Mouse (Mus musculus) brown adipose tissue, adult 24 weeks (tissue): ENCODE measurements around the gene Gm9837. TPM values are rescaled to one million over a fixed set of nuclear protein-coding genes. Genes with fewer than 3 reads are reported as not detected.

Experiments
- H3K27ac ChIP-seq: fragments of 200-500 bp; replicated peaks from 2 replicates; pipeline ENCODE4 v1.5.1; 2012; ENCODE audit warnings: low read depth, mild to moderate bottlenecking, low read length
- H3K4me1 ChIP-seq: fragments of 200-500 bp; 2 replicates; pipeline ENCODE4 v1.6.1; 2012; ENCODE audit warnings: low read length, mixed read lengths; ENCODE audit not compliant: control insufficient read depth, insufficient read depth, insufficient read length
- H3K4me3 ChIP-seq: fragments of 200-500 bp; 2 replicates; pipeline ENCODE4 v1.5.1; 2012; ENCODE audit warnings: low read depth, mild to moderate bottlenecking, low read length, moderate library complexity; ENCODE audit not compliant: insufficient read depth
- polyA plus RNA-seq: library from polyadenylated mRNA; stranded (reverse); fragments of >200 nt; gene quantifications from 2 replicates; pipeline ENCODE4 v1.2.4, GENCODE M21; 2012; ENCODE audit not compliant: missing spikeins, insufficient read depth, insufficient read length

Gm9837 gene
- polyA plus RNA-seq, 1 experiment, result not detected

DNA sequence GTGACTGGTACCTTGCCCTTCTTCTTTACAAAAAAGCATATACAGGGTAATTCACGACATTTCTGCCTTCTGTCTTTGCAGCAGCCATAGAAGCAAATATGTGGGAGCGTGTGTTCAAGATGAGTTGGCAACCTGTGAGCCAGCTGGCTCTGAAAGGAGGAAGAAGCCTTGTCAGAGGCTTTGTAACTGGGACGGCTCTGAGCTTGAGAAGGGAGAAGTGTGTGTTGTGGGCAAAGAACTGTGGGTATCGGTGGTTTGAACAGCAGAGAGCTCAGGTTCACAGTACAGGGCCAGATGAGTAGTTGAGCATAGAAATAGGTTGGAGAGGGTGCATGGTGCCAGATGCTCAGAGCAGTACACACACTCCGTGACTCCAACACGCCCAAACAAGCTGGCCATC, 26.7 kb upstream of the Gm9837 start:
- Histone ChIP-seq H3K4me3 (no peak overlapping the region), H3K4me1 (peaks cover 13% of the 10 kb centered on the region), H3K27ac (no peak overlapping the region)

DNA sequence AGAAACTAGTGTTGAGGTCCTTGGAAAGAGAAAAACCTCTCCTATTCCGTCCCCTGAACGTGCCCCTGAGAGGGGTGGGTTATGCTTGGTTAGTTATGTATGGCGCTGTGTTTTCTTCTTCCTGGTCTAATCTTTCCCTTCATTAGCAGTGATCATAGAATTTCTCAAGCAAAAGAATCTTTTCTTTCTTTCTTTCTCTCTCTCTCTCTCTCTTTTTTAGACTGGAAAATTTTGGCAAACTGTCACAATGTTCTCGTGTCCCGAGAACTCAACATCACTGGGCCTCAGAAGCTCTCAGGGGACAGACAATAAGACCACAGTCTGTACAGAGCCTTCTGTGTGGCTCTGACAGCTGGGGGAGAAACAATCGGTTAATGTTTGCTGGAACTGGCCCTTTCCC, 25.1 kb upstream of the Gm9837 start:
- peak overlapping the region; percentile 56 for H3K27ac ChIP-seq

DNA sequence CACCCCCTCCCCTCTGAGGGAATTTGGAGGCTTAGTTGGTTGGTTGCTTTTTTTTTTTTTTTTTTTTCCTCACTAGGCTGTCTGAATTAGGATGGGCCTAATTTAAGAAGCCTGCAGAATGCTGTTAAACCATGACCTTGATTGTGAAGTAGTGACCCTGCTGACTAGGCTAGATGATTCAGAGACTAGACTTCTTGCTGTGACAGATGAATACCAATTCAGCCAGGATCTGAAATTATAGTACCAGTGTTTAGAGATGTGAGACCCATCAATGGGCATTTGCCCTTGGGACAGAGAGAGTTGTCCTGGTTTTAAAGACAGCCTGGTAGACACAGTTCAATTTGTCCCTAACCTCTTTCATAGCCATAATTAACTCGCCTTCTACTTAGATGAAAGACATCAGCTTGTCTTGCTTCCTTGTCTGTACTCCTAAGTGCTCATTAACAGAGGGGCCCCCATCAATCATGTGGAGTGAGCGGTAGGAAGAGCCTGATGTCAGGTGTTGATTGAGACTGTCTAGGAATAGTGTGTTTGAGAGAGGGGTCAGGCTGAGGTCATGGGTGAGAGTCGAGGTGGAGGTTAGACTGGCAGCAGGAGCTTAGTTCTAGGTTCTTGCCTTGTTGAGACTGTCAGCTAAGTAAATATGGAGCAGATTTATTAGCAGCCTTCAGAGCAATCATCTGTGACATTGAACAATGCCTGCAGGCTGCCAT, 23.1 kb upstream of the Gm9837 start:
- Histone ChIP-seq H3K27ac (no peak overlapping the region), H3K4me1 (peaks cover 4% of the 10 kb centered on the region; the same call in 1 of the 2 replicates), H3K4me3 (no peak overlapping the region)

More for the DNA sequence above, 25.1 kb upstream of the Gm9837 start:
- peaks cover 4% of the 10 kb centered on the region; the same call in 1 of the 2 replicates for H3K4me1 ChIP-seq
- no peak overlapping the region for H3K4me3 ChIP-seq

DNA sequence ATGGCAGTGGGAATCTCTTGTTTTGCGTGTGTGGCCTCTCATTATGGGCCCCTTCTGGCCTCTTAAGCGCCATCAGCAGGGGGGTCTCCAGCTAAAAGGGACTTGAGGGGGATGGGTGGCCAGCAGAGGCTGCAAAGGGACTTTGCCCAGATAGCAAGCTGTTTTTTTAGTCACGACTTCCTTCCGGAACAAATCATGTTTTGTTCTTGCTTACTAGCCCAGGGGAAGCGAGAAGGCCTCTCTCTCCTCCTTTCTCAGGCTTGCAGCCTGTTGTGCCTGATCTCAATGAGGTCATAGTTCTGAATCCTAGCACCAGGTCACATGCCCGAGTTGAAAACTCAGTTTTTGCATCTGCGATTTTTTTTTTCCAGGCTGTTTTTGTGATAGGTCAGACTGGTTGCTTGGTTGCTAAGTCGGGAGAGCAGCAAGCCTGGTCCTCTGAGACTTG, 21.7 kb upstream of the Gm9837 start:
- Histone ChIP-seq H3K27ac (peak overlapping the region; percentile 78), H3K4me1 (peaks cover 4% of the 10 kb centered on the region; the same call in 1 of the 2 replicates), H3K4me3 (no peak overlapping the region)

DNA sequence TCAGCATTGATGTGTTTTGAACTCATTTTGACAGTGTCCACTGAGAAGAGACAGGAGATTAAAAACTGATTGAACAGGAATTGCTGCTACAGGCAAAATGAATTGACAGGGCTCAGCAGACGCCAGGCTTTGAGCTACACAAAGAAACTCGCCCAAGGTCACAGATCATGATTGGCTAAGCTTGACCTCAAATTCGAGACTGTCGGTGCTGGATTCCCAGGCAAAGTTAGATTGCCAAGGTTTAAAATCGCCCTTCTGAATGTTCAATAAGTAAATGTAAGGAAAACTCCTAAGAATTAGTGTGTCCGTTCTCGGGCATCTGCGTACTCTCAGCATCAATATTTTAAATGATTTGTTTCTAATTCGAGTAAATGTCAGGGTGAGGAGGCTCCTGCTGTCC, 19.1 kb upstream of the Gm9837 start:
- no peak overlapping the region for H3K27ac ChIP-seq
- H3K4me1 ChIP-seq, result peaks cover 4% of the 10 kb centered on the region; the same call in 1 of the 2 replicates

DNA sequence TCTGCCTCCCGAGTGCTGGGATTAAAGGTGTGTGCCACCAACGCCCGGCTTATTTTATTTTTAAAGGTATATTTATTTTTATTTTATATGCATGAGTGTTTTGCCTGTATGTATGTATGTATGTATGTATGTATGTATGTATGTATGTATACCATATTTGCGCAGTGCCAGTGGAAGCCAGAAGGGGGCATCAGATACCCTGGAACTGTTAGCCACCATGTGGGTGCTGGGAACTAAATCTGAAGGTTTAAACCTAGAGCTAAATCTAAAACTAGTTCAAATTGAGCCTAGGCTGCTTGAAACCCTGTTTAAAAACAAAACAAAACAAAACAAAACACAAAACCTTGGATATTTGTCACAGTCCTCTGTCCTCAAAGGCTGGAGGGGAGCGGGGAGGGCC, 18.7 kb upstream of the Gm9837 start:
- Histone ChIP-seq H3K4me3 (no peak overlapping the region), H3K4me1 (peaks cover 4% of the 10 kb centered on the region; the same call in 1 of the 2 replicates), H3K27ac (no peak overlapping the region)

More for the DNA sequence above, 19.1 kb upstream of the Gm9837 start:
- H3K4me3 ChIP-seq, result no peak overlapping the region

DNA sequence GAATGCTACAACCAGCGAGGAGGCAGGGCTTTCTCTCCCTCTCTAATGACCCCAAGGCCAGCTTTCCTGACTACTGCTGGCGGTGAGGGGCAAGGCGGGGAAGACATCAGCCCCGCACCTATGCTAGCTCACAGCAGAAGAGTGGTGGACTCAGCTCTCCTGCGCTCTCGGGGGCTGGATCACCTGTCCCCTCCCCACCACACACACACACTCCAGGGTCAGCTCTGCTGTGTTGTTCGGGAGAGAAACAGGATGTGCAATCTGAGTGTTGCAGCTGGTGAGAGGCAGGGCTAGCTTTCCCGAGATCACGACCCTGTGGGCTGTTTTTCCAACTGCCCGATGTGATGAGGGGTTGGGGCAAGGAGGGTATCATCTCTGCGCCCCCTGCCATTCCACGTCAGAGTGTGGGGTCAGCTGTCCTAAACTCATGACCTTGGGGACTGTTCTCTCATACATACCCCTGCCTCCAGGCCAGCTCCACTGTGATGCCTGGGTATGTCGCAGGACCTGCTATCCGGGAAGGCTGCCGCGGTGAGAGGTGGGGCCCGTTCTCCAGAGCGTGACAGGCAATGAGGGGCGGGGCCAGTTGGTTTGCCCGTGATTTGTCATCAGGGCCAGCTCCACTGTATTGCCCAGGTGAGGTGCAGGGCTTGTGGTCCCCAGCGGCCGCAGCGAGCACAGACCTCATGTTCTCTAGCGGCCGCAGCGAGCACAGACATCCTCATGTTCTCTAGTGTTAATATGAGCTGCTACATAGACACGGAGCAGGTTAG, 16.7 kb upstream of the Gm9837 start:
- Histone ChIP-seq H3K4me3 (no peak overlapping the region), H3K4me1 (peaks cover under 1% of the 10 kb centered on the region; the same call in 1 of the 2 replicates), H3K27ac (no peak overlapping the region)

DNA sequence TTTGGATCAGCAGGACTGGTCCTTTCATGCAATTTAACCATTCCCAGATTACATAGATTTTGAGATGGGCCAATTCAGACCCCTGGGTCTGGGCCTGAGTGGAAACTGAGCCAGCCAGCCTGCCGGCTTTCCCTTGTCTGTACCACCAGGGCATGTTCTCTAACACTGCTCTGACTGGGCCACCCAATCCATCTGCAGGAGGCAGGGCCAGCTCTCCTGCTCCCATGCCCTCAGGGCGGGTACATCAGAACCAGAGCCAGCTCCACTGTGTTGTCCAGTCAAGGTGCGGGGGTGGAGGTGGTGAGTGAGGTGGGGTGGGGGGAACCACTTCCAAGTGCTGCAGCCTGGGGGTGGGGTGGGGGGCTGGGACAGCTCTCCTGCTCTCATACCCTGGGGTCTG, 16.1 kb upstream of the Gm9837 start:
- Histone ChIP-seq H3K4me3 (no peak overlapping the region), H3K4me1 (no peaks in the 10 kb centered on the region)

DNA sequence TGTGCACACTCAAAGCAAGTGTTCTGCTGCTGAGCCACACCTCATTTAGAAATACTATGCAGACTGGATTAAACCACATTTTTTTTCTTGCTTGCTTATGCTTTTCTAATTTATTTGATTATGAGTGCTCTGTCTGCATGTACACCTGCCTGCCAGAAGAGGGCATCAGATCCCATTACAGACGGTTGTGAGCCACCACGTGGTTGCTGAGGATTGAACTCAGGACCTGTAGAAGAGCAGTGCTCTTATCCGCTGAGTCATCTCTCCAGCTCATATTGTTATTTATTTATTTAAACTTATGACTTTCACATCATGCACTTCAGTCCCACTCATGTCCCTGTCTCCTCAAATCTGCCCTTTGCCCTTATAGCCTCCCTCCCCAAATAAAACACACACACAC, 15.4 kb upstream of the Gm9837 start:
- Histone ChIP-seq H3K4me1 (no peaks in the 10 kb centered on the region), H3K4me3 (no peak overlapping the region), H3K27ac (no peak overlapping the region)

More for the DNA sequence above, 16.1 kb upstream of the Gm9837 start:
- H3K27ac ChIP-seq, result no peak overlapping the region

DNA sequence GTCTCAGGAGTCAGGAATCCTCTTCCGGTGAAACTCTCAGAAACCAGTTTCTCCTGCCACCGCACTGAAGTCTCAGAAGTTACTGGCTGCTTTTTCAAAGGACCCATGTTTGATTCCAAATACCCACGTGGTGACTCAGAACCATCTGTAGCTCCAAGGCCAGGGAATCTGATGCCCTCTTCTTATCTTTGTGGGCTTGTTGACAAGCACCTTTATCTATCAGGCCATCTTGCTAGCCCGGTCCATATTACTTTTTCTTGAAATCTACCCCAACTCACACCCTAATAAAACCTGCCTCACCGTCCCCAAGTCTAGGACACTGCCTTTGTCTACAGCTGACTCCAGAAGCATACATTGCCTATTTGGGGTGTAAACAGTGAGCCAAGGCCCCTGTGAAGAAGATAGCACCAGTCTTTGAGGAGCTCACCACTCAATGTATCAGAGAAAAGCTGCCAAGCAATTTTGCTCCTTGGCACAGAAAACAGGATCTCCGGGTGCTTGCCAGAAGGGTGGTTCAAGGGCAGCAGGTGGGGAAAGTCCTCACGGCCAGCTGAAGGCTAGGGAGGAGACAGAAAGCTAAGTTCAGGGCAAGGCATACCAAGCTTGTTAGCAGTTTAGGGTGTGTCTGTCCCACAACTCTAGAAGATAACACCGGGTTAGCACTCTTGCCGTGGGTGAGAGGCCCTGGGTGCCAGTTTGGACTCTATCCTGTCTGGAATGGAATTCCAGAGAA, 13.0 kb upstream of the Gm9837 start:
- Histone ChIP-seq H3K4me3 (no peak overlapping the region), H3K27ac (no peak overlapping the region), H3K4me1 (no peaks in the 10 kb centered on the region; the same call in 1 of the 2 replicates)

DNA sequence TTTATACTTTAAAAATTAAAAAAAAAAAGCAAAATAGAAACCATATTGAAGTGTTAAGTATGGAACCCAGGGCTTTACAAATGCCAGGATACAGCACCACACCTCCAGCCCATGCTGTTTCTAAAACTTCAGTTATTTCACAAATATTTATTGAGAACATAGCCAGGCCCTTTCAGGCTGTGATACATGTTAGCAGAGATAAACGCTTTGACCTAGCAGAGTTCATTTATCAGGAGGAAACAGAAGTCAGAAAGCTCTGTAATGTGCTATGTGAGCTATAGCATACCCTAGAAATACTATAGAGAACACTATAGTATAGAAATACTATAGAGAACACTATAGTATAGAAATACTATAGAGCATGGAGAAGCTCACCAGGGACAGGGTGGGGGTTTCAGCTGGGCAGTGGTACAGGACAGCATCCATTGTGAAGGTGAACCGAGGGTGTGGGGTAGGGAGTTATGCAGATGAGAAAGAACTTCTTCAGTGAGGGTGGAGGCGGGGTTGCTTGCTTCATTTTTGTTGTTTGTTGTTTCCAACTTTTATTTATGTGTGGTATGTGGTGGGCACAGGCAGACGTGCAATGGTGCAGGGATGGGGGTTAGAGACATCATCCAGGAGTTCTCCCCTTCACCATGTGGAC, 10.9 kb upstream of the Gm9837 start:
- Histone ChIP-seq H3K4me1 (no peaks in the 10 kb centered on the region; the same call in 1 of the 2 replicates), H3K27ac (no peak overlapping the region), H3K4me3 (no peak overlapping the region)

DNA sequence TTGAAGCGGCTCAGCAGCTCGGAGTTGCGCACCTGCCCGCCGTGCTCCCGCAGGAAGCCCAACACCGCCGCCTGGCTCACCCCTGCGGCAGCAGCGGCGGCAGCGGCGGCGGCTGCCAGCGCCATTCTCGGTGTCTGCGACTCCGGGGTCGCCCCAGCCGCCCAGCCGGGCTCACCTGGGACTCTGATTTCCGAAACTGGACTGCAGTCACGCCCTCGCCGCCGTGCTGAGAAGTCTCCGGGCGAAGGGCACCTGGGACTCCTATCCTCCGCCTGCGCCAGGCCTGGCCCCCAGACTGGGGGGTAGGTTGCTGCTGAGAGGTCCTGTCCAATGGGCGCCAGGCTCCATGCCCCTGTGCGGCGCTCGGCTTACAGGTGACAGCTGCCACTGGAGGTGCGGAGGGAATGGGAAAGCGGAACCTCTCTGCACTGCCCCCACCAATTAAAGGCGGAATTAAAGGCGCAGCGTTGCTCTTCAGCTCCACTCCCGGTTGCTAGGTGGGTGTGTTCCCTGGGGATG, 9.6 kb upstream of the Gm9837 start, which contains the start of the genes Gm9945 and Sowaha:
Gene Gm9945 (plus strand): TSS at position 384 of the 519 bp plus-strand sequence.
Gene Sowaha (minus strand): TSS at position 492 of the 519 bp plus-strand sequence.
- H3K4me1 ChIP-seq, result no peaks in the 10 kb centered on the region; the same call in 1 of the 2 replicates
- no peak within 1 kb of the TSS for H3K27ac ChIP-seq
- H3K4me3 ChIP-seq, result peak within 1 kb of the TSS; percentile 50

DNA sequence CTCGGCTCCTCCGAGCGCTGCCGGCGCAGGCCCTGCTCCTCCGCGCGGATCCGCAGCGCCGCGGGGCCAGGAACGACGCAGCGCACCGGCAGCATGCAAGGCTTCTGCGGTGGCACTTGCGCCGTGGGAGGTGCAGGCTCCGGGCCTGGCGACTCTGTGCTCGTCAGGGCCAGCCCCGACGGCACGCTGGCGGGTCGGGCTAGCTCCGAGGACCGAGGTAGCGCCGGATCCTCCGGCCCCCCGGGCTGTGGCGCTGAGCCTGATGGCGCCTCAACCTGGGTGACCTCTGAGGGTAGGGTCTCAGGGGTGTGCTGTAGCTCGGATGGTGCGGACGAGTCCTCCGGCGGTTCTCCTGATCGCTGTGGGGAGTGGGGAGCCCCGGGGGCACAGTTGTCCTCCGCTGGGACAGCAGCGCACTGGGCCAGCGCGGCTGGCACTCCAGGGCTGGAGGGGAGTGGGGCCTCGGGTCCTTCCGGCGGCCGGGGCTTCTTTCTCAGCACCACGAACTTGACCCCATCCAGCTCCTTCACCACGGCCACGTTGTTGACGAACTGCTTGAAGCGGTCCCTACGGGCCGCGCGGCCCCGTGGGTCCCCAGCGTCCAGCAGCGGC, 9.0 kb upstream of the Gm9837 start:
- Histone ChIP-seq H3K27ac (no peak overlapping the region), H3K4me3 (peak overlapping the region; percentile 50), H3K4me1 (no peaks in the 10 kb centered on the region; the same call in 1 of the 2 replicates)
